Mouse (Mus musculus) stomach, postnatal 0 days (tissue): Measurements from ENCODE around the gene Slc4a1. TPM values are rescaled to one million over a fixed set of nuclear protein-coding genes. Genes with fewer than 3 reads are reported as not detected.
A peak's percentile ranks its signal among the peaks of the same experiment; 100 is the strongest.

Experiments used
- ATAC-seq: fragments of 200-750 bp; cut with Nextera tagmentation; 2 replicates; pipeline ENCODE4 v1.8.0; 2017; ENCODE audit not compliant: low FRiP score, low TSS enrichment
- DNase-seq: peaks from one replicate; pipeline ENCODE4 v3.0.0-alpha.2; 2016; ENCODE audit warnings: low spot score
- H3K27ac ChIP-seq: fragments of 300-500 bp; sonication (generic); replicated peaks from 2 replicates; pipeline ENCODE4 v1.5.1; 2014; ENCODE audit warnings: mild to moderate bottlenecking, control low read depth
- H3K27me3 ChIP-seq: fragments of 300-500 bp; sonication (generic); 2 replicates; pipeline ENCODE4 v1.6.1; 2014; ENCODE audit warnings: low read length; ENCODE audit not compliant: control insufficient read depth, insufficient read depth
- H3K36me3 ChIP-seq: fragments of 300-500 bp; sonication (generic); 2 replicates; pipeline ENCODE4 v1.6.1; 2014; ENCODE audit warnings: low read length, mixed read lengths; ENCODE audit not compliant: control insufficient read depth, insufficient read depth
- H3K4me1 ChIP-seq: fragments of 300-500 bp; sonication (generic); replicated peaks from 2 replicates; pipeline ENCODE4 v1.6.1; 2014; ENCODE audit warnings: antibody characterized with exemption; ENCODE audit not compliant: control insufficient read depth, insufficient read depth
- H3K4me2 ChIP-seq: fragments of 300-500 bp; sonication (generic); replicated peaks from 2 replicates; pipeline ENCODE4 v1.6.1; 2014; ENCODE audit warnings: low read depth, mild to moderate bottlenecking, control low read depth, moderate library complexity
- H3K4me3 ChIP-seq: fragments of 300-500 bp; sonication (generic); 2 replicates; pipeline ENCODE4 v1.5.1; 2014; ENCODE audit warnings: low read depth, low read length, control low read depth
- H3K9ac ChIP-seq: fragments of 300-500 bp; sonication (generic); 2 replicates; pipeline ENCODE4 v1.6.1; 2014; ENCODE audit warnings: mild to moderate bottlenecking, low read length, control low read depth, mixed read lengths
- H3K9me3 ChIP-seq: fragments of 300-500 bp; sonication (generic); 2 replicates; pipeline ENCODE4 v1.6.1; 2016; ENCODE audit warnings: low read length; ENCODE audit not compliant: control insufficient read depth
- CTCF ChIP-seq: IDR thresholded peaks from 2 replicates; pipeline ENCODE4 v1.5.1; 2016; ENCODE audit warnings: antibody characterized with exemption, low read depth, mild to moderate bottlenecking, moderate library complexity
- EP300 ChIP-seq: optimal IDR thresholded peaks from 2 replicates; pipeline ENCODE3; 2016; ENCODE audit warnings: antibody characterized with exemption
- WGBS: fragments of 180-500 bp; shearing (Covaris S2); extraction: QIAGEN DNeasy Blood & Tissue Kit; methylation state at CpG from one replicate; pipeline ENCODE4 v1.1.7; 2014; 5-methylcytosine and 5-hydroxymethylcytosine counted together
- polyA plus RNA-seq: library from polyadenylated mRNA; unstranded; fragments of >200 nt; fragmentation: Nextera tagmentation; extraction: Ambion mirVana; gene quantifications from 2 replicates; pipeline ENCODE4 v1.2.1, GENCODE M21; 2015

Slc4a1 gene
- polyA plus RNA-seq, 1 experiment from 2014 or later = 0.72 TPM

DNA sequence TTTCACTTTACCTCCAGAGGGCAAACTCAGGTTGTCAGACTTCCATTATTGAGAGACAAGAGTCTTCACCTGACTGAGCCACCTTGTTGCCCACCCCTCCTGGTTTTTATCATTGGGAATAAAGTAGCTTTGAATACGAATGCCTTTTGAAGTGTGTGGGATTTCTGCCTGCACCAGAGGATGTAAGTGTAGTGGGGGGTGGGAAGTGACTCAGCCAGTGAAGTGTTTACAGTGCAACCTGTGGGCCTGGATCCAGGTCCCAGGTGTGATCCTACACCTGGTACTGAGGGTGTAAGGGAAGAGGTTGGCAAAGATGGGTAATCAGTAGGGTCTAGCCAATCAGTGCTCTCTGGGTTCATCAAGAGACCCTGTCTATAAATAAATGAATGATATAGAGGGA lies 42.5 kb downstream of the Slc4a1 start:
- Histone ChIP-seq H3K27ac (no peak overlapping the region), H3K4me3 (no peak overlapping the region), H3K9me3 (no peaks in the 10 kb centered on the region), H3K4me2 (no peak overlapping the region), H3K4me1 (no peaks in the 10 kb centered on the region), H3K9ac (no peak overlapping the region), H3K36me3 (no peaks in the 10 kb centered on the region), H3K27me3 (no peaks in the 10 kb centered on the region)
- DNase-seq (no peak), ATAC-seq (no peak)
- WGBS = 70% methylated on average over 1 of the region's 1 CpGs
- no peak for TF ChIP-seq EP300

DNA sequence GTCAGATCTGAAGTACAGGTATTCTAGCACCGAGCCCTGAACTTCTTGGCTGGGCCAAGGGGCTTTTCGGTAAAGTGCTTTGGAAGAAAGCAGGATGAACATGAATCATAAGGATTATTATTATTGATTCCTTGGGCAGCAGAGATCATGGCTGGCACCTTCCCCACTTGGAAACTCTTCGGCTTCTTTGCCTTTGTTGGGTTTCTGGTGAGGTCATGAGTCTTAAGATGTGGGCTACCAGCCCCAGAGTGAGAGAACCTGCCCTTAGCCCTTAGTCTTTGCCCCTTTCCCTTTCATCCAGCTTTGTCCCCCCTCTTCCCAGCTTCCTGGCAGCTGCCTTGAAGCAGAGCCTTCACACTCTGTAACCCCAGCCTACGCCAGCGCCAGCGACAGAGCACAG lies 44.1 kb downstream of the Slc4a1 start:
- H3K9me3 ChIP-seq = no peaks in the 10 kb centered on the region
- no peak overlapping the region for H3K4me3 ChIP-seq
- DNase-seq = no peak
- H3K36me3 ChIP-seq = no peaks in the 10 kb centered on the region
- H3K27ac ChIP-seq = no peak overlapping the region
- H3K4me2 ChIP-seq = no peak overlapping the region
- no peak overlapping the region for H3K9ac ChIP-seq
- no peaks in the 10 kb centered on the region for H3K4me1 ChIP-seq
- TF ChIP-seq EP300 (no peak), CTCF (no peak)
- H3K27me3 ChIP-seq = no peaks in the 10 kb centered on the region
- 71% methylated on average over 6 of the region's 6 CpGs for WGBS
- ATAC-seq = no peak

DNA sequence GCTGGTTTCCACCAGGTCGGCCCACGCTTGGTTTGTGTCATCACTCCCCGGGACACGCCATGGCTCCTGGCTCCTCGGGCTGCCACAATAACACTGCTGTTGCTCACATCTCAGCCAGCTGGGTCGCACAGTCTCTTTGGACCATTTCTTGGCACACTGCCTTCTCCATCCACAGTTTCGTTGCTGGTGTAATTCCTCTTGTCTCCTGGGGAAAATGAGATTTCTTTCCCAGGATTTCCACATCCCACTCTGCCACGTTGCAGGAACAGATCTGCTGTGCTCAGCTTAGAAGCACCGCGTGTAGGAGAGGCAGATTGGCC lies 45.4 kb downstream of the Slc4a1 start:
- H3K27ac ChIP-seq = peak overlapping the region; percentile 99
- WGBS = 7% methylated on average over 10 of the region's 10 CpGs
- peak; percentile 62 for DNase-seq
- H3K9ac ChIP-seq = peak overlapping the region; percentile 99
- peak overlapping the region; percentile 94 for H3K4me3 ChIP-seq
- TF ChIP-seq EP300 (no peak), CTCF (no peak)
- peak overlapping the region; percentile 88 for H3K4me2 ChIP-seq
- no peak for ATAC-seq
- H3K9me3 ChIP-seq = no peaks in the 10 kb centered on the region
- H3K4me1 ChIP-seq = peaks cover 7% of the 10 kb centered on the region
- no peaks in the 10 kb centered on the region; the same call in 1 of the 2 replicates for H3K36me3 ChIP-seq
- no peaks in the 10 kb centered on the region for H3K27me3 ChIP-seq

DNA sequence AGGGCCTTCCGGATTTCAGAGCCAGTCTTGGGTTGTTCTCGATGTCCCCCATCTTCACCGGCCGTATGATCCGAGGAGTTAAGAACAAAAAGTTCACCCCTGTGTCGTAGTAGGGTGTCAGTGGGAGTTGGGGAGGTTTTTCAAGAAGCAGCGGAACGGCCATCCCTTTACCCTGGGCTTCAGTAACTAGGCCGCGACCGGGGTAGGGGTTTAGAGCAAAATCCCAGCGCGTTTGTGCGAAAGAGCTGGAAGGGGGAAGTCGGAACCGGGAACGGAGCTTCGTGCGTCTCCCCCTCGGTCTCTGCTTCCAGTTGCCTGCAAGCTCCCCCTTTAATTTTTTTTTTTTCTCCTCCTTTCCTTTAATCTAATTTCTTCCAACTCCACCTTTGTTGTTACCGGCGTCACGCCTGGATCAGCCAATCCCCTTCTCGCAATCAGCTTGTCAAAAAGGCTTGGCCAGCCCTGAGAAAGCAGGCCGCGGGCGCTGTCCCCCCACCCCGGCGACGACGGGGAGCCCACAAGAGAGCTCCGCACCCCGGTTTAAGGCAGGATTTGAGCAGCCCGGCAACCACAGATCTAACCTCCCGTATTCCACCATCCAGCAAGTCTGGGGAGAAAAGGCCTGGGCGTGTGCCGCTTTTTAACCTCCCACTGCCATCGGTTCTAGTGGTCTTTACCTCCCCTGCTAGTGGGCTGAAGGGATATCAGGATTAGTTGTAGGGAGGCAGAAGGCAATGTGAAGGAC lies 45.9 kb downstream of the Slc4a1 start:
- Histone ChIP-seq H3K9ac (peak overlapping the region; percentile 99), H3K9me3 (no peaks in the 10 kb centered on the region), H3K27me3 (no peaks in the 10 kb centered on the region), H3K4me3 (peak overlapping the region; percentile 94), H3K36me3 (no peaks in the 10 kb centered on the region; the same call in 1 of the 2 replicates), H3K4me2 (peak overlapping the region; percentile 88), H3K27ac (peak overlapping the region; percentile 99), H3K4me1 (peaks cover 7% of the 10 kb centered on the region)
- ATAC-seq (no peak), DNase-seq (peak; percentile 85)
- no peak for TF ChIP-seq CTCF
- TF ChIP-seq EP300 = no peak
- WGBS = 1% methylated on average over 38 of the region's 38 CpGs

DNA sequence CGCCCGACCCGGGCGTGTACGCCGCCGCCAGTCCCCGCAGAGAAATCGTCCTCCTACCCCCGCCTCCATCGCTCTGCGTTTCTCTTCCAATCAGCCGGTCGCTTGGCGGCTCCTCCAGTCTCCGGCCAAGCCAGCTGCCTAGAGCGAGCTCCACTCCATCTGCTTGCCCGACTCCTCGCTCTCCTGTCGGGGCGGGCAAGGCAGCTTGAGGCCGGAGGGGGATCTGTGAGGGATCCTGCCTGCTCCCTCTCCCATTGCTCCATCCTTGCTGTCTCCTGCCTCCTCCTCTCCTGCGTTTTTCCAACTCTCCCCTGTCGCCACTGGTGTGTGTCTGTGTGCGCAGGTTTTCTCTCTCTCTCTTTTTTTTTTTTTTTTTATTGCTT lies 46.6 kb downstream of the Slc4a1 start, which contains the start of gene Ubtf:
Ubtf (minus strand) TSS at position 333 of the 383 bp plus-strand sequence.
- peak; percentile 19 for ATAC-seq
- H3K4me2 ChIP-seq = peak within 1 kb of the TSS; percentile 88
- peak within 1 kb of the TSS; percentile 99 for H3K9ac ChIP-seq
- no peak for TF ChIP-seq EP300
- no peak for TF ChIP-seq CTCF
- under 1% methylated on average over 25 of the region's 25 CpGs for WGBS
- H3K9me3 ChIP-seq = no peaks in the 10 kb centered on the region
- DNase-seq = peak; percentile 86
- H3K36me3 ChIP-seq = no peaks in the 10 kb centered on the region; the same call in 1 of the 2 replicates
- peaks cover 7% of the 10 kb centered on the region for H3K4me1 ChIP-seq
- H3K27ac ChIP-seq = peak within 1 kb of the TSS; percentile 99
- H3K27me3 ChIP-seq = no peaks in the 10 kb centered on the region
- H3K4me3 ChIP-seq = peak within 1 kb of the TSS; percentile 94
